Mouse (Mus musculus) midbrain, embryonic 11.5 days (tissue): ENCODE data around the gene Tmem88. TPM values are rescaled to one million over a fixed set of nuclear protein-coding genes. Genes with fewer than 3 reads are reported as not detected.
A peak's percentile ranks its signal among the peaks of the same experiment; 100 is the strongest.

ENCODE experiments used
- ATAC-seq: fragments of 200-750 bp; cut with Nextera tagmentation; 2 replicates; pipeline ENCODE4 v1.8.0; 2017; ENCODE audit warnings: moderate TSS enrichment, moderate library complexity; ENCODE audit not compliant: low FRiP score
- DNase-seq: peaks from one replicate; pipeline ENCODE4 v3.0.0; 2015; ENCODE audit warnings: low spot score; ENCODE audit errors: missing footprints
- H3K27ac ChIP-seq: fragments of 300-500 bp; sonication (generic); 2 replicates; pipeline ENCODE4 v1.5.1; 2014; ENCODE audit warnings: low read depth, low read length
- H3K27me3 ChIP-seq: fragments of 300-500 bp; sonication (generic); 2 replicates; pipeline ENCODE4 v1.6.1; 2014; ENCODE audit warnings: mild to moderate bottlenecking, low read length, moderate library complexity, mixed read lengths; ENCODE audit not compliant: control insufficient read depth, insufficient read depth
- H3K36me3 ChIP-seq: fragments of 300-500 bp; sonication (generic); 2 replicates; pipeline ENCODE4 v1.6.1; 2014; ENCODE audit warnings: mild to moderate bottlenecking, low read length, moderate library complexity, mixed read lengths; ENCODE audit not compliant: control insufficient read depth, insufficient read depth
- H3K4me1 ChIP-seq: fragments of 300-500 bp; sonication (generic); 2 replicates; pipeline ENCODE4 v1.6.1; 2014; ENCODE audit warnings: low read length; ENCODE audit not compliant: control insufficient read depth, insufficient read depth
- H3K4me2 ChIP-seq: fragments of 300-500 bp; sonication (generic); 2 replicates; pipeline ENCODE4 v1.6.1; 2014; ENCODE audit warnings: mild to moderate bottlenecking, moderate library complexity
- H3K4me3 ChIP-seq: fragments of 300-500 bp; sonication (generic); 2 replicates; pipeline ENCODE4 v1.5.1; 2014; ENCODE audit warnings: low read depth, low read length
- H3K9ac ChIP-seq: fragments of 300-500 bp; sonication (generic); 2 replicates; pipeline ENCODE4 v1.6.1; 2014; ENCODE audit warnings: low read length
- H3K9me3 ChIP-seq: fragments of 300-500 bp; sonication (generic); 2 replicates; pipeline ENCODE4 v1.6.1; 2016; ENCODE audit warnings: low read length; ENCODE audit not compliant: control insufficient read depth
- WGBS: fragments of 180-500 bp; shearing (Covaris S2); extraction: QIAGEN DNeasy Blood & Tissue Kit; methylation state at CpG from one replicate; pipeline ENCODE4 v1.1.7; 2014; 5-methylcytosine and 5-hydroxymethylcytosine counted together
- polyA plus RNA-seq: library from polyadenylated mRNA; unstranded; fragments of >200 nt; fragmentation: Nextera tagmentation; extraction: Ambion mirVana; gene quantifications from 2 replicates; pipeline ENCODE4 v1.2.1, GENCODE M21; 2014

The Tmem88 gene
- polyA plus RNA-seq, 1 experiment from 2014 or later, result 13.1 TPM

- Histone ChIP-seq H3K9me3 (no peaks in the 10 kb centered on the region), H3K27me3 (peaks cover 22% of the 10 kb centered on the region), H3K4me3 (peak overlapping the region; percentile 84), H3K4me1 (peaks cover 44% of the 10 kb centered on the region), H3K9ac (peak overlapping the region; percentile 65), H3K36me3 (no peaks in the 10 kb centered on the region), H3K27ac (peak overlapping the region; percentile 99), H3K4me2 (peak overlapping the region; percentile 69)
- under 1% methylated on average over 43 of the region's 45 CpGs for WGBS
- DNase-seq (peak; percentile 99), ATAC-seq (peak; percentile 87)
Measured at GRCm38 (mm10) chr11:69418481-69419442, 20.7 kb upstream of the Tmem88 start.

GRCm38 (mm10) chr11:69417449-69418384, 19.7 kb upstream of the Tmem88 start:
- ATAC-seq, result peak; percentile 57
- DNase-seq, result peak; percentile 99
- peaks cover 55% of the 10 kb centered on the region for H3K4me1 ChIP-seq
- no peaks in the 10 kb centered on the region for H3K9me3 ChIP-seq
- peak overlapping the region; percentile 99 for H3K27ac ChIP-seq
- H3K4me2 ChIP-seq, result peak overlapping the region; percentile 69
- peak overlapping the region; percentile 65 for H3K9ac ChIP-seq
- no peaks in the 10 kb centered on the region for H3K36me3 ChIP-seq
- peaks cover 19% of the 10 kb centered on the region for H3K27me3 ChIP-seq
- H3K4me3 ChIP-seq, result peak overlapping the region; percentile 84
- WGBS, result under 1% methylated on average over 39 of the region's 39 CpGs

- H3K4me2 ChIP-seq, result peak overlapping the region; percentile 69
- H3K27me3 ChIP-seq, result peaks cover 12% of the 10 kb centered on the region
- peak overlapping the region; percentile 99 for H3K27ac ChIP-seq
- WGBS, result under 1% methylated on average over 8 of the region's 8 CpGs
- H3K9me3 ChIP-seq, result no peaks in the 10 kb centered on the region
- H3K9ac ChIP-seq, result peak overlapping the region; percentile 65
- ATAC-seq (no peak), DNase-seq (peak; percentile 92)
- H3K4me1 ChIP-seq, result peaks cover 62% of the 10 kb centered on the region
- no peaks in the 10 kb centered on the region for H3K36me3 ChIP-seq
- H3K4me3 ChIP-seq, result peak overlapping the region; percentile 84
Measured at GRCm38 (mm10) chr11:69416921-69417448, 19.0 kb upstream of the Tmem88 start.

- Histone ChIP-seq H3K4me1 (peaks cover 67% of the 10 kb centered on the region), H3K4me3 (peak overlapping the region; percentile 84), H3K9me3 (no peaks in the 10 kb centered on the region), H3K9ac (peak overlapping the region; percentile 65), H3K27me3 (peaks cover 8% of the 10 kb centered on the region), H3K4me2 (peak overlapping the region; percentile 69), H3K36me3 (no peaks in the 10 kb centered on the region), H3K27ac (peak overlapping the region; percentile 99)
- DNase-seq, result peak; percentile 91
- ATAC-seq, result no peak
- 0% methylated on average over 4 of the region's 4 CpGs for WGBS
Measured at GRCm38 (mm10) chr11:69416509-69416908, 18.5 kb upstream of the Tmem88 start.

GRCm38 (mm10) chr11:69415668-69416451, 17.8 kb upstream of the Tmem88 start:
- ATAC-seq (0 out of 2 replicates have a peak, but pooled peaks have one; percentile 13), DNase-seq (peak; percentile 93)
- H3K9ac ChIP-seq, result peak overlapping the region; percentile 99
- peaks cover 63% of the 10 kb centered on the region for H3K4me1 ChIP-seq
- peak overlapping the region; percentile 99 for H3K27ac ChIP-seq
- no peaks in the 10 kb centered on the region for H3K9me3 ChIP-seq
- no peaks in the 10 kb centered on the region for H3K36me3 ChIP-seq
- H3K27me3 ChIP-seq, result peaks cover 1% of the 10 kb centered on the region
- peak overlapping the region; percentile 91 for H3K4me2 ChIP-seq
- 0% methylated on average over 12 of the region's 25 CpGs for WGBS
- H3K4me3 ChIP-seq, result peak overlapping the region; percentile 84

GRCm38 (mm10) chr11:69415327-69415667, 17.3 kb upstream of the Tmem88 start:
- peak overlapping the region; percentile 84 for H3K4me3 ChIP-seq
- ATAC-seq (0 out of 2 replicates have a peak, but pooled peaks have one; percentile 3), DNase-seq (peak; percentile 95)
- peaks cover 58% of the 10 kb centered on the region for H3K4me1 ChIP-seq
- no peaks in the 10 kb centered on the region for H3K27me3 ChIP-seq
- H3K27ac ChIP-seq, result peak overlapping the region; percentile 99
- no peaks in the 10 kb centered on the region for H3K9me3 ChIP-seq
- no peaks in the 10 kb centered on the region for H3K36me3 ChIP-seq
- peak overlapping the region; percentile 91 for H3K4me2 ChIP-seq
- WGBS, result 0% methylated on average over 3 of the region's 3 CpGs
- peak overlapping the region; percentile 99 for H3K9ac ChIP-seq

- no peak for DNase-seq
- peak overlapping the region; percentile 99 for H3K9ac ChIP-seq
- peak overlapping the region; percentile 91 for H3K4me2 ChIP-seq
- ATAC-seq, result no peak
- H3K4me1 ChIP-seq, result peaks cover 53% of the 10 kb centered on the region
- H3K9me3 ChIP-seq, result no peaks in the 10 kb centered on the region
- H3K27me3 ChIP-seq, result no peaks in the 10 kb centered on the region
- H3K4me3 ChIP-seq, result peak overlapping the region; percentile 84
- H3K27ac ChIP-seq, result peak overlapping the region; percentile 99
- H3K36me3 ChIP-seq, result no peaks in the 10 kb centered on the region
- 11% methylated on average over 4 of the region's 4 CpGs for WGBS
Measured at GRCm38 (mm10) chr11:69414421-69415326, 16.6 kb upstream of the Tmem88 start.
